Mouse (Mus musculus) liver, postnatal 0 days (tissue): ENCODE measurements at regions not wholly inside any gene's neighbourhood (a gene's known extent, or its start where the extent isn't known, plus 50 kb on each side); places are given as distances from the start of the nearest gene placed in this dataset.

Source experiments
- ATAC-seq: fragments of 200-750 bp; cut with Nextera tagmentation; 2 replicates; pipeline ENCODE4 v1.8.0; 2017; ENCODE audit warnings: mild to moderate bottlenecking, moderate library complexity
- DNase-seq: peaks from one replicate; pipeline ENCODE4 v3.0.0-alpha.2; 2016
- H3K27ac ChIP-seq: fragments of 300-500 bp; sonication (generic); 2 replicates; pipeline ENCODE4 v1.5.1; 2014; ENCODE audit warnings: antibody characterized with exemption, moderate library complexity, mild to moderate bottlenecking, low read depth
- H3K27me3 ChIP-seq: fragments of 300-500 bp; sonication (generic); 2 replicates; pipeline ENCODE4 v1.6.1; 2014; ENCODE audit warnings: low read length, control low read depth, mixed read lengths; ENCODE audit not compliant: insufficient read depth
- H3K36me3 ChIP-seq: fragments of 300-500 bp; sonication (generic); replicated peaks from 2 replicates; pipeline ENCODE4 v1.6.1; 2014; ENCODE audit warnings: mild to moderate bottlenecking, control low read depth, low read length, moderate library complexity, mixed read lengths; ENCODE audit not compliant: insufficient read depth
- H3K4me1 ChIP-seq: fragments of 300-500 bp; sonication (generic); 2 replicates; pipeline ENCODE4 v1.6.1; 2014; ENCODE audit warnings: antibody characterized with exemption, mild to moderate bottlenecking, control low read depth; ENCODE audit not compliant: insufficient read depth
- H3K4me2 ChIP-seq: fragments of 300-500 bp; sonication (generic); 2 replicates; pipeline ENCODE4 v1.6.1; 2014; ENCODE audit warnings: low read depth, mild to moderate bottlenecking, low read length, moderate library complexity, mixed read lengths
- H3K4me3 ChIP-seq: fragments of 300-500 bp; sonication (generic); 2 replicates; pipeline ENCODE4 v1.5.1; 2014; ENCODE audit warnings: low read depth, low read length
- H3K9ac ChIP-seq: fragments of 300-500 bp; sonication (generic); replicated peaks from 2 replicates; pipeline ENCODE4 v1.6.1; 2014; ENCODE audit warnings: mild to moderate bottlenecking, moderate library complexity
- H3K9me3 ChIP-seq: fragments of 300-500 bp; sonication (generic); 2 replicates; pipeline ENCODE4 v1.6.1; 2016; ENCODE audit warnings: mild to moderate bottlenecking, control low read depth, low read length, mixed read lengths
- CTCF ChIP-seq: sonication (generic); IDR thresholded peaks from 2 replicates; pipeline ENCODE4 v1.5.1; 2016; ENCODE audit warnings: antibody characterized with exemption, low read depth
- EP300 ChIP-seq: IDR thresholded peaks from 2 replicates; pipeline ENCODE4 v1.6.1; 2016; ENCODE audit warnings: antibody characterized with exemption, low read depth, mild to moderate bottlenecking
- WGBS: fragments of 180-500 bp; shearing (Covaris S2); extraction: QIAGEN DNeasy Blood & Tissue Kit; methylation state at CpG from one replicate; pipeline ENCODE4 v1.1.7; 2014; ENCODE audit not compliant: insufficient replicate concordance; 5-methylcytosine and 5-hydroxymethylcytosine counted together

DNA sequence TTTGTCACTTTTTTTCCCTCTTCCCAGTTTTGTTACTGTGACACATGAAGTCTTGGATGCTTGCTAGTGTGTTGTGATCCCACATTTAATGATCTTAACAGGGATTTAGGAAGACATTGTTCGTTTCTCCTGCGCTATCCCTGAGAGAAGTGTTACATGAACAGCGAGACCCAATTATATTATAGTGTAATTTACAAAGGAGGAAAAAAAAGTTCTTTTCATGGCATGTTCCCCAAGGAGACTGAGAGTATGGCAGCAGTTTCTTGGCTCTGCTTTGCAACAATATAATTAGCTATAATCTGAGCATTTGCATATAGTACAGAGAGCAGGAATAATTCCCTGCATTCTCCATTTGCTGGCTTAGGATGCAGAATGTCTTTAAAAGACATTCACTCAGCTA is 168.6 kb downstream of the Insc start:
- DNase-seq: no peak
- Histone ChIP-seq H3K9ac (no peak overlapping the region), H3K4me2 (no peak overlapping the region), H3K9me3 (no peaks in the 10 kb centered on the region), H3K27me3 (no peaks in the 10 kb centered on the region), H3K27ac (no peak overlapping the region), H3K4me3 (no peak overlapping the region), H3K36me3 (no peaks in the 10 kb centered on the region), H3K4me1 (no peaks in the 10 kb centered on the region)
- TF ChIP-seq CTCF (no peak), EP300 (no peak)
- ATAC-seq: no peak
- 88% methylated on average over 3 of the region's 3 CpGs for WGBS

- DNase-seq (peak; percentile 61), ATAC-seq (no peak)
- TF ChIP-seq EP300 (no peak), CTCF (peak; percentile 82)
- no peaks in the 10 kb centered on the region for H3K27me3 ChIP-seq
- H3K27ac ChIP-seq: no peak overlapping the region
- H3K4me1 ChIP-seq: no peaks in the 10 kb centered on the region
- no peaks in the 10 kb centered on the region for H3K9me3 ChIP-seq
- whole genome bisulfite sequencing: 21% methylated on average over 3 of the region's 3 CpGs
- no peak overlapping the region for H3K4me3 ChIP-seq
- no peak overlapping the region for H3K4me2 ChIP-seq
- H3K36me3 ChIP-seq: no peaks in the 10 kb centered on the region
- H3K9ac ChIP-seq: no peak overlapping the region
Observed at GRCm38 (mm10) chr7:114922155-114922554, 178.7 kb downstream of the Insc start.

GRCm38 (mm10) chr7:114933861-114934260 is 190.4 kb downstream of the Insc start:
- 80% methylated on average over 8 of the region's 8 CpGs for WGBS
- ATAC-seq: no peak
- no peaks in the 10 kb centered on the region for H3K36me3 ChIP-seq

GRCm38 (mm10) chr7:114950759-114951158 is 207.3 kb downstream of the Insc start:
- Histone ChIP-seq H3K36me3 (no peaks in the 10 kb centered on the region), H3K4me2 (no peak overlapping the region), H3K4me1 (no peaks in the 10 kb centered on the region), H3K27me3 (no peaks in the 10 kb centered on the region), H3K9me3 (no peaks in the 10 kb centered on the region), H3K4me3 (no peak overlapping the region), H3K9ac (no peak overlapping the region), H3K27ac (no peak overlapping the region)
- DNase-seq (no peak), ATAC-seq (no peak)
- TF ChIP-seq EP300: no peak
- TF ChIP-seq CTCF: no peak

More at GRCm38 (mm10) chr7:114933861-114934260, 190.4 kb downstream of the Insc start:
- Histone ChIP-seq H3K4me1 (no peaks in the 10 kb centered on the region), H3K4me3 (no peak overlapping the region), H3K4me2 (no peak overlapping the region), H3K9me3 (no peaks in the 10 kb centered on the region), H3K27ac (no peak overlapping the region), H3K27me3 (no peaks in the 10 kb centered on the region), H3K9ac (no peak overlapping the region)
- no peak for DNase-seq
- no peak for TF ChIP-seq EP300
- no peak for TF ChIP-seq CTCF

- Histone ChIP-seq H3K27me3 (no peaks in the 10 kb centered on the region), H3K4me3 (no peak overlapping the region), H3K4me1 (no peaks in the 10 kb centered on the region), H3K36me3 (no peaks in the 10 kb centered on the region), H3K9ac (no peak overlapping the region), H3K4me2 (no peak overlapping the region), H3K27ac (no peak overlapping the region), H3K9me3 (no peaks in the 10 kb centered on the region)
- no peak for ATAC-seq
- 61% methylated on average over 5 of the region's 5 CpGs for WGBS
- DNase-seq: no peak
- TF ChIP-seq CTCF (no peak), EP300 (no peak)
Observed at GRCm38 (mm10) chr7:114963206-114963605, 219.7 kb downstream of the Insc start.

DNA sequence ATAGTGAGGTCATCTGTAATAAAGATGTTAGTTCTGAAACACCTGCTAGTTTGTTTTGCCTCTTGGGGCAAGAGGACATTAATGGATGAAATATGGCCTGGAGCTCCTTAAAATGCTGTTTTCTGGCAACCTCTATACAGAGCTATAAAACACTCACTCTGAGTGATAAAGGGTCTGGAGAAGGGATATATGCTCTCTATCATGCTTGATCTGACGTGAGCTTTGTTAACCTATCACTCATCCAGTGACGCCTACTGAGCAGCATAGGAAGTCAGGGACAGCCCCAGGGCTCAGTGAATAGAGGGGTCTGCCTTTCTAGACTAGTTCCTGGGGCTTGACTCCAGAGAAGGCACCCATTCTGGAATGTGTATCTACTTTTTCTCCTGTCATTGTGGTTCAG is 222.4 kb downstream of the Insc start:
- no peaks in the 10 kb centered on the region for H3K27me3 ChIP-seq
- DNase-seq (no peak), ATAC-seq (no peak)
- no peak overlapping the region for H3K4me3 ChIP-seq
- no peak overlapping the region for H3K4me2 ChIP-seq
- no peak overlapping the region for H3K9ac ChIP-seq
- H3K36me3 ChIP-seq: no peaks in the 10 kb centered on the region
- 53% methylated on average over 2 of the region's 2 CpGs for WGBS
- TF ChIP-seq CTCF: no peak
- no peak for TF ChIP-seq EP300
- H3K9me3 ChIP-seq: no peaks in the 10 kb centered on the region
- no peaks in the 10 kb centered on the region for H3K4me1 ChIP-seq
- H3K27ac ChIP-seq: no peak overlapping the region

GRCm38 (mm10) chr7:114986481-114986880 is 243.0 kb downstream of the Insc start:
- DNase-seq (no peak), ATAC-seq (no peak)
- no peak overlapping the region for H3K27ac ChIP-seq
- H3K36me3 ChIP-seq: no peaks in the 10 kb centered on the region
- H3K27me3 ChIP-seq: no peaks in the 10 kb centered on the region
- no peaks in the 10 kb centered on the region for H3K4me1 ChIP-seq
- H3K9ac ChIP-seq: no peak overlapping the region
- 41% methylated on average over 2 of the region's 2 CpGs for WGBS
- H3K9me3 ChIP-seq: no peaks in the 10 kb centered on the region
- no peak overlapping the region for H3K4me3 ChIP-seq
- H3K4me2 ChIP-seq: no peak overlapping the region
- TF ChIP-seq CTCF: no peak
- no peak for TF ChIP-seq EP300
